Mouse (Mus musculus): ENCODE results near the gene Zfp462.

- TF ChIP-seq CTCF (IDR thresholded peaks at IDR 0.05; ENCODE audit: low read depth) (no peak), EP300 (IDR thresholded peaks at IDR 0.05; ENCODE audit: low read depth) (no peak)
Measured at GRCm38 (mm10) chr4:55006024-55006423, 61.2 kb downstream of the Zfp462 start.
